ENCODE assay signal across 27 mouse cellular contexts in genomic region chr6:22074232-22075083, GRCm38 (mm10).
DNase-seq lines count a peak whose midpoint lies in the region; ATAC-seq and TF ChIP-seq lines count a peak whose summit lies in the region.
"Had no signal": no experiment of that assay in that cellular context is flagged by ENCODE, and none has a peak within 500 bp of the region (broad histone marks: within the 10 kb centered on the region; RNA-seq: fewer than 3 reads in every experiment).

No protein-coding gene starts in this region.

- H3K4me2 ChIP-seq in intestine, embryonic 14.5 days (ENCODE audit: low read length), result no peak overlapping the region
- no peak overlapping the region for H3K4me2 ChIP-seq in intestine, postnatal 0 days (replicated peaks; ENCODE audit: low read depth)
- no peak overlapping the region for H3K4me2 ChIP-seq in lung, embryonic 16.5 days (ENCODE audit: low read depth, low read length)
- no peak overlapping the region for H3K4me2 ChIP-seq in stomach, embryonic 14.5 days (replicated peaks; ENCODE audit: low read depth, low read length)
- no peak overlapping the region for H3K4me2 ChIP-seq in stomach, postnatal 0 days (replicated peaks; ENCODE audit: low read depth)
- H3K4me2 ChIP-seq: embryonic facial prominence, embryonic 13.5 days; forebrain, embryonic 12.5 days; forebrain, embryonic 15.5 days; heart, embryonic 12.5 days; heart, embryonic 15.5 days; hindbrain, embryonic 13.5 days had no signal

- H3K36me3 ChIP-seq in intestine, embryonic 14.5 days (ENCODE audit: control insufficient read depth, insufficient read depth, low read length), result 0 out of 2 replicates have a peak, but pooled peaks cover 2% of the 10 kb centered on the region
- H3K36me3 ChIP-seq in intestine, postnatal 0 days (ENCODE audit: control insufficient read depth, insufficient read depth), result no peaks in the 10 kb centered on the region
- no peaks in the 10 kb centered on the region for H3K36me3 ChIP-seq in lung, embryonic 16.5 days (ENCODE audit: control insufficient read depth, insufficient read depth, low read length)
- H3K36me3 ChIP-seq in stomach, embryonic 14.5 days (ENCODE audit: control insufficient read depth, insufficient read depth, low read length), result peaks cover 2% of the 10 kb centered on the region; the same call in 1 of the 2 replicates
- no peaks in the 10 kb centered on the region for H3K36me3 ChIP-seq in stomach, postnatal 0 days (ENCODE audit: control insufficient read depth, insufficient read depth, low read length)
- H3K36me3 ChIP-seq: forebrain, embryonic 12.5 days; forebrain, embryonic 15.5 days; heart, embryonic 12.5 days; heart, embryonic 15.5 days; hindbrain, embryonic 10.5 days; hindbrain, embryonic 13.5 days had no signal

- H3K27ac ChIP-seq in intestine, embryonic 14.5 days (ENCODE audit: low read depth), result peak overlapping the region; percentile 68; the same call in 1 of the 2 replicates
- no peak overlapping the region for H3K27ac ChIP-seq in intestine, postnatal 0 days (ENCODE audit: low read depth, low read length)
- H3K27ac ChIP-seq in lung, embryonic 16.5 days (ENCODE audit: low read length), result peak overlapping the region; percentile 78
- peak overlapping the region; percentile 82 for H3K27ac ChIP-seq in stomach, embryonic 14.5 days (ENCODE audit: low read length)
- H3K27ac ChIP-seq in stomach, postnatal 0 days (replicated peaks), result peak overlapping the region; percentile 61
- H3K27ac ChIP-seq: embryonic facial prominence, embryonic 10.5 days; embryonic facial prominence, embryonic 13.5 days; forebrain, embryonic 12.5 days; forebrain, embryonic 15.5 days; heart, embryonic 15.5 days; hindbrain, embryonic 10.5 days; hindbrain, embryonic 13.5 days had no signal

- H3K9ac ChIP-seq in intestine, embryonic 14.5 days (ENCODE audit: low read length), result no peak overlapping the region
- no peak overlapping the region for H3K9ac ChIP-seq in intestine, postnatal 0 days (ENCODE audit: low read depth, low read length)
- H3K9ac ChIP-seq in lung, embryonic 16.5 days (ENCODE audit: low read length), result no peak overlapping the region
- no peak overlapping the region for H3K9ac ChIP-seq in stomach, embryonic 14.5 days (replicated peaks; ENCODE audit: low read depth, low read length)
- H3K9ac ChIP-seq in stomach, postnatal 0 days (ENCODE audit: low read length), result no peak overlapping the region
- H3K9ac ChIP-seq: embryonic facial prominence, embryonic 13.5 days; forebrain, embryonic 12.5 days; forebrain, embryonic 15.5 days; heart, embryonic 12.5 days; heart, embryonic 15.5 days; hindbrain, embryonic 13.5 days had no signal

- no peak overlapping the region for H3K4me3 ChIP-seq in intestine, embryonic 14.5 days (ENCODE audit: low read depth, low read length)
- H3K4me3 ChIP-seq in intestine, postnatal 0 days (ENCODE audit: low read depth, low read length), result no peak overlapping the region
- H3K4me3 ChIP-seq in lung, embryonic 16.5 days (ENCODE audit: low read length), result no peak overlapping the region
- no peak overlapping the region for H3K4me3 ChIP-seq in lung, adult 2 months (replicated peaks; ENCODE audit: extremely low read depth, low read depth, low read length)
- no peak overlapping the region for H3K4me3 ChIP-seq in stomach, embryonic 14.5 days (ENCODE audit: low read depth, low read length)
- no peak overlapping the region for H3K4me3 ChIP-seq in stomach, postnatal 0 days (ENCODE audit: low read depth, low read length)
- H3K4me3 ChIP-seq: embryonic facial prominence, embryonic 10.5 days; embryonic facial prominence, embryonic 13.5 days; erythroblast, embryonic 14.5 days; forebrain, embryonic 12.5 days; forebrain, embryonic 15.5 days; heart, embryonic 12.5 days; heart, embryonic 15.5 days; hindbrain, embryonic 10.5 days; hindbrain, embryonic 13.5 days had no signal

- peak; percentile 61 for ATAC-seq in intestine, embryonic 14.5 days (replicated peaks; ENCODE audit: low FRiP score, low TSS enrichment, low read depth)
- no peak for ATAC-seq in intestine, postnatal 0 days
- peak; percentile 91 for ATAC-seq in lung, embryonic 16.5 days (ENCODE audit: low read depth)
- peak; percentile 71; the same call in 1 of the 2 replicates for ATAC-seq in stomach, embryonic 14.5 days (ENCODE audit: insufficient number of reproducible peaks, insufficient read depth, low FRiP score, low read depth)
- no peak; the same call in 1 of the 2 replicates for ATAC-seq in stomach, postnatal 0 days (ENCODE audit: low FRiP score, low TSS enrichment)
- ATAC-seq: activated CD4-positive, CD25-positive, alpha-beta regulatory T cell, adult 4 months; forebrain, embryonic 15.5 days had no signal

- WGBS in intestine, embryonic 14.5 days, result 36% methylated on average over 5 of the region's 5 CpGs
- WGBS in intestine, postnatal 0 days, result 59% methylated on average over 5 of the region's 5 CpGs
- 48% methylated on average over 5 of the region's 5 CpGs for WGBS in lung, embryonic 16.5 days
- 51% methylated on average over 5 of the region's 5 CpGs for WGBS in lung, adult 2 months
- WGBS in stomach, embryonic 14.5 days, result 53% methylated on average over 5 of the region's 5 CpGs
- 40% methylated on average over 5 of the region's 5 CpGs for WGBS in stomach, postnatal 0 days

- intact Hi-C loops in left cerebral cortex, postnatal 10 days (cut with DNase I), result loop anchor here (5.0 kb wide), 2 partner anchors 87 to 277 kb away; partner anchors contain the start of gene Cped1

- TF ChIP-seq EP300 in stomach, postnatal 0 days (optimal IDR thresholded peaks at IDR 0.05), result no peak

- no peaks in the 10 kb centered on the region for H3K9me3 ChIP-seq in intestine, embryonic 14.5 days (ENCODE audit: control insufficient read depth, low read length)
- H3K9me3 ChIP-seq in intestine, postnatal 0 days (ENCODE audit: control insufficient read depth), result no peaks in the 10 kb centered on the region
- H3K9me3 ChIP-seq in lung, embryonic 16.5 days (ENCODE audit: control insufficient read depth, low read length), result no peaks in the 10 kb centered on the region
- no peaks in the 10 kb centered on the region for H3K9me3 ChIP-seq in stomach, embryonic 14.5 days (ENCODE audit: control insufficient read depth, low read depth, low read length)
- H3K9me3 ChIP-seq in stomach, postnatal 0 days (ENCODE audit: control insufficient read depth, low read length), result no peaks in the 10 kb centered on the region
- H3K9me3 ChIP-seq: embryonic facial prominence, embryonic 10.5 days; embryonic facial prominence, embryonic 13.5 days; forebrain, embryonic 12.5 days; forebrain, embryonic 15.5 days; heart, embryonic 12.5 days; heart, embryonic 15.5 days; hindbrain, embryonic 10.5 days; hindbrain, embryonic 13.5 days had no signal

- TF ChIP-seq POLR2A in lung, adult 2 months (IDR thresholded peaks at IDR 0.05; ENCODE audit: borderline replicate concordance, extremely low read depth, low read depth, low read length), result no peak

- H3K4me1 ChIP-seq in intestine, embryonic 14.5 days (replicated peaks; ENCODE audit: control insufficient read depth, insufficient read depth, low read length), result peaks cover 13% of the 10 kb centered on the region; the same call in 1 of the 2 replicates
- H3K4me1 ChIP-seq in intestine, postnatal 0 days (replicated peaks; ENCODE audit: control insufficient read depth, insufficient read depth, low read length), result peaks cover 4% of the 10 kb centered on the region; the same call in 1 of the 2 replicates
- H3K4me1 ChIP-seq in lung, embryonic 16.5 days (replicated peaks; ENCODE audit: control insufficient read depth, insufficient read depth, low read length), result peaks cover 5% of the 10 kb centered on the region
- H3K4me1 ChIP-seq in lung, adult 2 months (ENCODE audit: control insufficient read depth, insufficient read depth, low read length), result no peaks in the 10 kb centered on the region
- no peaks in the 10 kb centered on the region for H3K4me1 ChIP-seq in stomach, embryonic 14.5 days (ENCODE audit: control insufficient read depth, insufficient read depth, low read length)
- H3K4me1 ChIP-seq in stomach, postnatal 0 days (replicated peaks; ENCODE audit: control insufficient read depth, insufficient read depth), result no peaks in the 10 kb centered on the region
- H3K4me1 ChIP-seq: embryonic facial prominence, embryonic 10.5 days; embryonic facial prominence, embryonic 13.5 days; forebrain, embryonic 12.5 days; heart, embryonic 12.5 days; heart, embryonic 15.5 days; hindbrain, embryonic 13.5 days had no signal

- no peak for TF ChIP-seq CTCF in intestine, postnatal 0 days (IDR thresholded peaks at IDR 0.05; ENCODE audit: low read depth)
- no peak for TF ChIP-seq CTCF in lung, adult 2 months (IDR thresholded peaks at IDR 0.05; ENCODE audit: insufficient read depth, low read length)
- no peak for TF ChIP-seq CTCF in stomach, postnatal 0 days (IDR thresholded peaks at IDR 0.05; ENCODE audit: low read depth)

- H3K27me3 ChIP-seq in intestine, embryonic 14.5 days (replicated peaks; ENCODE audit: control insufficient read depth, insufficient read depth, low read length), result no peaks in the 10 kb centered on the region
- no peaks in the 10 kb centered on the region for H3K27me3 ChIP-seq in intestine, postnatal 0 days (replicated peaks; ENCODE audit: control insufficient read depth, insufficient read depth, low read length)
- no peaks in the 10 kb centered on the region for H3K27me3 ChIP-seq in lung, embryonic 16.5 days (ENCODE audit: control insufficient read depth, insufficient read depth, low read depth, low read length)
- no peaks in the 10 kb centered on the region for H3K27me3 ChIP-seq in stomach, embryonic 14.5 days (ENCODE audit: control insufficient read depth, insufficient read depth, low read length)
- no peaks in the 10 kb centered on the region for H3K27me3 ChIP-seq in stomach, postnatal 0 days (ENCODE audit: control insufficient read depth, insufficient read depth, low read length)
- H3K27me3 ChIP-seq: embryonic facial prominence, embryonic 13.5 days; forebrain, embryonic 12.5 days; forebrain, embryonic 15.5 days; heart, embryonic 12.5 days; heart, embryonic 15.5 days; hindbrain, embryonic 13.5 days had no signal

- DNase-seq in intestine, embryonic 14.5 days (ENCODE audit: low spot score), result peak; percentile 29
- DNase-seq in lung, adult 2 months, result no peak
- DNase-seq in stomach, postnatal 0 days (ENCODE audit: low spot score), result no peak
- no peak for DNase-seq in urinary bladder, postnatal 36 days (ENCODE audit: low spot score in 2 of 2)
- no peak for DNase-seq in left cerebral cortex, postnatal 10 days (ENCODE audit: extremely low spot score in 1 of 2, low spot score in 2 of 2)
- DNase-seq: adrenal gland, adult 8-10 months; adrenal gland, postnatal 25 days; cerebellum, adult 18-20 months; cerebellum, adult 9-10 months; cerebellum, postnatal 14 days; gastrocnemius, postnatal 25 days; heart, adult 18-20 months; heart, postnatal 10 days; heart, postnatal 36 days had no signal

Comparison
In these comparisons a context has a peak if more than half of its experiments do, and no peak if none do; other contexts are left out.
1. ATAC-seq: peak in intestine, embryonic 14.5 days (single experiment), lung, embryonic 16.5 days (single experiment) and stomach, embryonic 14.5 days (single experiment); none in intestine, postnatal 0 days (single experiment) and stomach, postnatal 0 days (single experiment).